Mouse (Mus musculus): Measurements from ENCODE around the gene Colgalt2. TPM values are rescaled to one million over a fixed set of nuclear protein-coding genes. Genes with fewer than 3 reads are reported as not detected.

Colgalt2 gene
- total RNA-seq, 2 experiments from 2014 or later, result not detected

Other genes starting within 250 kb of the Colgalt2 start
- gene Tsen15, start 13.1 kb upstream of the Colgalt2 start, total RNA-seq (2015), result 16.9 and 24.7 TPM in 2 replicates
- gene Tsen15, start 13.1 kb upstream of the Colgalt2 start, total RNA-seq (2017), result 13.0 and 18.7 TPM in 2 replicates